Mouse (Mus musculus): Measurements from ENCODE around the gene Kntc1. TPM values are rescaled to one million over a fixed set of nuclear protein-coding genes. Genes with fewer than 3 reads are reported as not detected.

The Kntc1 gene
- polyA plus RNA-seq, 1 experiment from 2014 or later, result 30.8 TPM

- no peak overlapping the region for H3K27ac ChIP-seq (ENCODE audit: low read depth, low read length)
- no peaks in the 10 kb centered on the region for H3K4me1 ChIP-seq (ENCODE audit: control insufficient read depth, insufficient read depth, low read length)
- no peak for DNase-seq (ENCODE audit: low spot score)
- ATAC-seq (ENCODE audit: insufficient read depth, low FRiP score, low TSS enrichment), result no peak
- no peak overlapping the region for H3K9ac ChIP-seq (ENCODE audit: low read length)
- WGBS, result 89% methylated on average over 3 of the region's 3 CpGs
- H3K36me3 ChIP-seq (ENCODE audit: control insufficient read depth, insufficient read depth, low read length), result peaks cover 7% of the 10 kb centered on the region
- H3K4me3 ChIP-seq (ENCODE audit: low read depth, low read length), result no peak overlapping the region
- no peak overlapping the region for H3K4me2 ChIP-seq (ENCODE audit: low read depth)
- no peaks in the 10 kb centered on the region for H3K27me3 ChIP-seq (ENCODE audit: control insufficient read depth, insufficient read depth, low read length)
- no peaks in the 10 kb centered on the region for H3K9me3 ChIP-seq (ENCODE audit: control insufficient read depth, low read length)
These were observed 71.7 kb downstream of the Kntc1 start for GRCm38 (mm10) chr5:123821264-123821571.

DNA sequence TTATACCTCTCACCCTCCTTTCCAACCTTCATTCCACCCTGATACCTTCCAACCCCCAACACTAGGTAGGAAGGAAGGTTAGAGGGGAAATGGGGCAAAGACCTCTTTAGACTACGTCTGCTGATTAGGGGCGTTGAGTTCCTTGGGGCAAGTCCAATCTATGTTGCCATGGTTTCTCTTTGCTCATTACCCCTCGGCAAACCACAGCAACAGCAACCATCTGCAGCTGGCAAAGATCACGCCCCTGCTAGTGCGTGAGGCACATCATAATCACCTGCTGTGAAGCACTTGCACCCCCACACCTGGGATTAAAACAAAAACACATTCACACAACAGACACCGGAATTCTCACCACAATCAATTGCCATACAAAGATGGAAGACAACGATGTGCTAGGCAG, 73.2 kb downstream of the Kntc1 start:
- Histone ChIP-seq H3K4me3 (ENCODE audit: low read depth, low read length) (no peak overlapping the region), H3K36me3 (ENCODE audit: control insufficient read depth, insufficient read depth, low read length) (peaks cover 7% of the 10 kb centered on the region), H3K4me2 (ENCODE audit: low read depth) (no peak overlapping the region), H3K9me3 (ENCODE audit: control insufficient read depth, low read length) (no peaks in the 10 kb centered on the region), H3K9ac (ENCODE audit: low read length) (no peak overlapping the region), H3K27me3 (ENCODE audit: control insufficient read depth, insufficient read depth, low read length) (no peaks in the 10 kb centered on the region), H3K4me1 (ENCODE audit: control insufficient read depth, insufficient read depth, low read length) (no peaks in the 10 kb centered on the region), H3K27ac (ENCODE audit: low read depth, low read length) (no peak overlapping the region)
- DNase-seq (ENCODE audit: low spot score), result no peak
- 71% methylated on average over 7 of the region's 7 CpGs for WGBS
- no peak for ATAC-seq (ENCODE audit: insufficient read depth, low FRiP score, low TSS enrichment)

- Histone ChIP-seq H3K4me1 (ENCODE audit: control insufficient read depth, insufficient read depth, low read length) (no peaks in the 10 kb centered on the region), H3K27me3 (ENCODE audit: control insufficient read depth, insufficient read depth, low read length) (no peaks in the 10 kb centered on the region), H3K36me3 (ENCODE audit: control insufficient read depth, insufficient read depth, low read length) (no peaks in the 10 kb centered on the region), H3K9ac (ENCODE audit: low read length) (no peak overlapping the region), H3K9me3 (ENCODE audit: control insufficient read depth, low read length) (no peaks in the 10 kb centered on the region), H3K27ac (ENCODE audit: low read depth, low read length) (no peak overlapping the region), H3K4me3 (ENCODE audit: low read depth, low read length) (no peak overlapping the region), H3K4me2 (ENCODE audit: low read depth) (no peak overlapping the region)
- DNase-seq (ENCODE audit: low spot score) (no peak), ATAC-seq (ENCODE audit: insufficient read depth, low FRiP score, low TSS enrichment) (no peak)
- 80% methylated on average over 6 of the region's 6 CpGs for WGBS
These were observed 78.2 kb downstream of the Kntc1 start for GRCm38 (mm10) chr5:123827659-123828091.

GRCm38 (mm10) chr5:123832309-123832708, 82.8 kb downstream of the Kntc1 start:
- ATAC-seq (ENCODE audit: insufficient read depth, low FRiP score, low TSS enrichment) (no peak), DNase-seq (ENCODE audit: low spot score) (no peak)
- H3K4me2 ChIP-seq (ENCODE audit: low read depth), result no peak overlapping the region
- no peak overlapping the region for H3K27ac ChIP-seq (ENCODE audit: low read depth, low read length)
- no peak overlapping the region for H3K4me3 ChIP-seq (ENCODE audit: low read depth, low read length)
- no peaks in the 10 kb centered on the region for H3K36me3 ChIP-seq (ENCODE audit: control insufficient read depth, insufficient read depth, low read length)
- no peaks in the 10 kb centered on the region for H3K4me1 ChIP-seq (ENCODE audit: control insufficient read depth, insufficient read depth, low read length)
- H3K9me3 ChIP-seq (ENCODE audit: control insufficient read depth, low read length), result no peaks in the 10 kb centered on the region
- H3K9ac ChIP-seq (ENCODE audit: low read length), result no peak overlapping the region
- H3K27me3 ChIP-seq (ENCODE audit: control insufficient read depth, insufficient read depth, low read length), result no peaks in the 10 kb centered on the region
- WGBS, result 87% methylated on average over 7 of the region's 7 CpGs

GRCm38 (mm10) chr5:123834836-123835235, 85.3 kb downstream of the Kntc1 start:
- H3K9me3 ChIP-seq (ENCODE audit: control insufficient read depth, low read length), result no peaks in the 10 kb centered on the region
- WGBS, result 85% methylated on average over 3 of the region's 3 CpGs
- ATAC-seq (ENCODE audit: insufficient read depth, low FRiP score, low TSS enrichment) (no peak), DNase-seq (ENCODE audit: low spot score) (no peak)
- no peak overlapping the region for H3K27ac ChIP-seq (ENCODE audit: low read depth, low read length)
- no peak overlapping the region for H3K4me2 ChIP-seq (ENCODE audit: low read depth)
- no peak overlapping the region for H3K9ac ChIP-seq (ENCODE audit: low read length)
- H3K36me3 ChIP-seq (ENCODE audit: control insufficient read depth, insufficient read depth, low read length), result no peaks in the 10 kb centered on the region
- no peaks in the 10 kb centered on the region for H3K27me3 ChIP-seq (ENCODE audit: control insufficient read depth, insufficient read depth, low read length)
- no peak overlapping the region for H3K4me3 ChIP-seq (ENCODE audit: low read depth, low read length)
- H3K4me1 ChIP-seq (ENCODE audit: control insufficient read depth, insufficient read depth, low read length), result no peaks in the 10 kb centered on the region

DNA sequence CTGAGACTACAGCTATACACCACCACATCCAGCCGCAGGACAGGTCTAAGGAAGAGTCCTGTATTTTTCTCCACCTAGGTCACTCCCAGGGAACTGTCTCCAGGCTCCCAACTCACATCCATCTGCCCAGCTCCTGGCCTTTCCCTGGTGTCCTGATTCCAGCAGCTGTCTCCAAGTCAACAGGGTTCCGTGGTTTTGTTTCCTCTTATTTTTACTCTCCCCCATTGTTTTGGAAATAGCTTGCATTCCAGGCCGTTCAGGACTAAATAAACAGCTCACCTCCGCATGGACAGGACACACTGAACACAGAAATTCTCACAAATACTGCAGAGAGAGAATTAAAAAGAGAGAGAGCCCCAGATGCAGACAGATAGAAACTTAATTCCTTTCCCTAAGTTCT, 87.9 kb downstream of the Kntc1 start:
- Histone ChIP-seq H3K9ac (ENCODE audit: low read length) (no peak overlapping the region), H3K36me3 (ENCODE audit: control insufficient read depth, insufficient read depth, low read length) (no peaks in the 10 kb centered on the region), H3K27ac (ENCODE audit: low read depth, low read length) (no peak overlapping the region), H3K4me1 (ENCODE audit: control insufficient read depth, insufficient read depth, low read length) (no peaks in the 10 kb centered on the region), H3K4me2 (ENCODE audit: low read depth) (no peak overlapping the region), H3K27me3 (ENCODE audit: control insufficient read depth, insufficient read depth, low read length) (no peaks in the 10 kb centered on the region), H3K4me3 (ENCODE audit: low read depth, low read length) (no peak overlapping the region), H3K9me3 (ENCODE audit: control insufficient read depth, low read length) (no peaks in the 10 kb centered on the region)
- WGBS, result 51% methylated on average over 4 of the region's 4 CpGs
- no peak for DNase-seq (ENCODE audit: low spot score)
- ATAC-seq (ENCODE audit: insufficient read depth, low FRiP score, low TSS enrichment), result no peak

DNA sequence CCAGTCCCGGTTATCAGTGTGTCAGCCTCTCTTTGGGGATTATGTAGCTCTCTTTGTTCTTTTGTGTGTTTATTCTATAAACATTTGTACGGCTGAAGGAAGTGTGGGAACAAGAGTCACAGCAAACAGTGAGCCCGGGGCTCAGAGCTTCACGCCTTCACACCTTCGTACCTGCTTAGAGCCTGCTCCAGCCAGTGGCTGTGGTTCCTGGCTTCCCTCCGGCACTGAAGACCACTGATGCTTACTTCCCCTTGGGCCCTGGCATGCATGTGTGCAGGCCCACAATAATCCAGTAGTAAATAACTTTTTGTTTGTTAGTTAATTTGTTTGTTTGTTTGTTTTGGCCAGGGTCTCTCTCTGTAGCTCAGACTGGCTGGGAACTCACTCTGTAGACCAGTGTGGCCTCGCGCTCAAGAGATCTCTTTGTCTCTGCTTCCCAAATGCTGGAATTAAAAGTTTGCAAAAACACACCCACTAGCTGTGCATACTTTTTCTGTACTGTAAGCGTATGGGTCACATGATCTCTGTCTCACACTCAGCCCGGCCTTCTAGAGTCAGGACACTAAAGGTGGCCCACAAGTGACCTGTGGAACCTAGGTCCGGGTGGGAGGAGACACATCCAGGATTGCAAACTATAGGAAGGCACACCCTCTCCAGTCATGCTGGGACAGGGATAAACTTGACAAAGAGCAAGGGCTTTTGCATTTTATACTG, 92.9 kb downstream of the Kntc1 start:
- 70% methylated on average over 11 of the region's 11 CpGs for WGBS
- Histone ChIP-seq H3K4me1 (ENCODE audit: control insufficient read depth, insufficient read depth, low read length) (no peaks in the 10 kb centered on the region), H3K4me2 (ENCODE audit: low read depth) (no peak overlapping the region), H3K9ac (ENCODE audit: low read length) (no peak overlapping the region), H3K27me3 (ENCODE audit: control insufficient read depth, insufficient read depth, low read length) (no peaks in the 10 kb centered on the region), H3K9me3 (ENCODE audit: control insufficient read depth, low read length) (no peaks in the 10 kb centered on the region), H3K27ac (ENCODE audit: low read depth, low read length) (no peak overlapping the region), H3K36me3 (ENCODE audit: control insufficient read depth, insufficient read depth, low read length) (no peaks in the 10 kb centered on the region), H3K4me3 (ENCODE audit: low read depth, low read length) (no peak overlapping the region)
- DNase-seq (ENCODE audit: low spot score), result no peak
- ATAC-seq (ENCODE audit: insufficient read depth, low FRiP score, low TSS enrichment), result no peak

DNA sequence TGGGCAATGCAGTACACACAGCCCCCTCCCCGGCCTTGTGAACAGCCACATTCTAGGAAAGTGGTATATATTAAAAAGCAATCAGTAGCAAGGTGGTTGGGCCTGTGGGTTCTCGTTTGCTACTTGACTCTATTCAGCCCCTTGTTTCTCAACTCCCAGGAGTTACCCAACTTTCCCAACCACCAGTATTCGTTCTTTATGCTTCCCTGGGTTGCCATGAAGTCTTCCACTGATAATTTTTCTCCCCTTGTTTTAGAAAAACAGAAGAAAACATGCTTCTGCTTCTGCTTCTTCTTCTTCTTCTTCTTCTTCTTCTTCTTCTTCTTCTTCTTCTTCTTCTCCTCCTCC, 93.4 kb downstream of the Kntc1 start:
- H3K4me1 ChIP-seq (ENCODE audit: control insufficient read depth, insufficient read depth, low read length), result no peaks in the 10 kb centered on the region
- H3K27me3 ChIP-seq (ENCODE audit: control insufficient read depth, insufficient read depth, low read length), result no peaks in the 10 kb centered on the region
- H3K27ac ChIP-seq (ENCODE audit: low read depth, low read length), result no peak overlapping the region
- no peaks in the 10 kb centered on the region for H3K36me3 ChIP-seq (ENCODE audit: control insufficient read depth, insufficient read depth, low read length)
- H3K4me2 ChIP-seq (ENCODE audit: low read depth), result no peak overlapping the region
- H3K4me3 ChIP-seq (ENCODE audit: low read depth, low read length), result no peak overlapping the region
- ATAC-seq (ENCODE audit: insufficient read depth, low FRiP score, low TSS enrichment) (no peak), DNase-seq (ENCODE audit: low spot score) (no peak)
- H3K9me3 ChIP-seq (ENCODE audit: control insufficient read depth, low read length), result no peaks in the 10 kb centered on the region
- H3K9ac ChIP-seq (ENCODE audit: low read length), result no peak overlapping the region
- WGBS, result 87% methylated on average over 3 of the region's 3 CpGs

DNA sequence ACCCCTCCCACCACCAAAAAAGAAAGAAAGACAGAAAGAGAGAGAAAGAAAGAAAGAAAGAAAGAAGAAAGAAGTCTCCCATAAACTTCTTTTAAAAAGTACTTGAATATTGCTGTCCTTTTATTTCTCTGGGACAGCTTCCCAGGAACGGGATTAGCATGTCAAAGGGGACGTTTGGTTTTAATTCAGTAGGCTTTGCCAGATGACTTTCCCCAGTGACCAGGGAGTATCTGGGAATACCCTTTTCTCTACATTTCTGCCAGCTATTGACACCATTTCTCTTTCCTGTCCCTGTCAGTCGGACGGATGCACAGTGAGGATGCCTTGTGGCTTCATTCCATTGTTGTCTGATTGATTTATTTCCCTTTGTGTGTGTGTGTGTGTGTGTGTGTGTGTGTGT, 94.3 kb downstream of the Kntc1 start:
- H3K4me1 ChIP-seq (ENCODE audit: control insufficient read depth, insufficient read depth, low read length), result no peaks in the 10 kb centered on the region
- H3K9ac ChIP-seq (ENCODE audit: low read length), result no peak overlapping the region
- ATAC-seq (ENCODE audit: insufficient read depth, low FRiP score, low TSS enrichment) (no peak), DNase-seq (ENCODE audit: low spot score) (no peak)
- H3K36me3 ChIP-seq (ENCODE audit: control insufficient read depth, insufficient read depth, low read length), result no peaks in the 10 kb centered on the region
- no peak overlapping the region for H3K27ac ChIP-seq (ENCODE audit: low read depth, low read length)
- 52% methylated on average over 4 of the region's 4 CpGs for WGBS
- H3K4me2 ChIP-seq (ENCODE audit: low read depth), result no peak overlapping the region
- H3K9me3 ChIP-seq (ENCODE audit: control insufficient read depth, low read length), result no peaks in the 10 kb centered on the region
- H3K4me3 ChIP-seq (ENCODE audit: low read depth, low read length), result no peak overlapping the region
- H3K27me3 ChIP-seq (ENCODE audit: control insufficient read depth, insufficient read depth, low read length), result no peaks in the 10 kb centered on the region
